Mouse (Mus musculus): ENCODE measurements around the gene Tas2r144. TPM values are rescaled to one million over a fixed set of nuclear protein-coding genes. Genes with fewer than 3 reads are reported as not detected.

Gene Tas2r144
- total and polyA plus RNA-seq, 2 experiments from 2014 or later = not detected

GRCm38 (mm10) chr6:42227240-42228101 lies 12.3 kb downstream of the Tas2r144 start:
- Histone ChIP-seq H3K36me3 (ENCODE audit: insufficient read depth, low read length) (no peaks in the 10 kb centered on the region), H3K27ac (no peak overlapping the region), H3K4me3 (ENCODE audit: low read length) (no peak overlapping the region), H3K27me3 (ENCODE audit: insufficient read depth, low read length) (no peaks in the 10 kb centered on the region), H3K9ac (replicated peaks; ENCODE audit: low read length) (no peak overlapping the region), H3K4me2 (ENCODE audit: low read depth, low read length) (no peak overlapping the region), H3K9me3 (ENCODE audit: low read length) (no peaks in the 10 kb centered on the region), H3K4me1 (ENCODE audit: insufficient read depth, low read length) (no peaks in the 10 kb centered on the region)
- WGBS = 32% methylated on average over 17 of the region's 17 CpGs
- ATAC-seq = no peak
- DNase-seq (ENCODE audit: low spot score) = peak; percentile 87
- peak; percentile 82 for TF ChIP-seq CTCF (IDR thresholded peaks at IDR 0.05; ENCODE audit: low read depth)

DNA sequence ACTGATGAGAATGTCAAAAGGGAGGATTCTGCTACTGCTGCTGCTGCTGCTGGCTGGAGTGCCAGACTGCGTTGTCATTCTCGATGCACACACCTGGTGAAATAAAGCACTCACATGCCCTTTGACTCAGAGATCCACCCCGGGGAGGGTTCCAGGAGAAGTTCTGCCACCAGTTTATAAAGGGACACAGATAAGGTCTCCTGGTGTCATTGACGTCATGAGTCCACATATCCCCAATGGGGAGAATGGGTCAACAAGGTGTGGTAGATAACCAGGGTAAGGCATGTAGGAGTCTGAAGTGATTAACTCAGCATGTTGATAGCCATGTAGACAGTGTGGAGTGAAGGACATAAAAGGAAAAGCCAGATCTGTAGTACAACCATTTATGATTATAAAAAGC lies 14.5 kb downstream of the Tas2r144 start:
- no peak for ATAC-seq
- no peaks in the 10 kb centered on the region for H3K36me3 ChIP-seq (ENCODE audit: insufficient read depth, low read length)
- no peaks in the 10 kb centered on the region for H3K27me3 ChIP-seq (ENCODE audit: insufficient read depth, low read length)
- no peak overlapping the region for H3K4me3 ChIP-seq (ENCODE audit: low read length)
- no peaks in the 10 kb centered on the region for H3K9me3 ChIP-seq (ENCODE audit: low read length)
- H3K4me1 ChIP-seq (ENCODE audit: insufficient read depth, low read length) = no peaks in the 10 kb centered on the region
- no peak overlapping the region for H3K4me2 ChIP-seq (ENCODE audit: low read depth, low read length)
- WGBS = 76% methylated on average over 4 of the region's 4 CpGs
- no peak overlapping the region for H3K9ac ChIP-seq (replicated peaks; ENCODE audit: low read length)
- TF ChIP-seq CTCF (IDR thresholded peaks at IDR 0.05; ENCODE audit: low read depth) = no peak
- no peak for DNase-seq (ENCODE audit: low spot score)
- no peak overlapping the region for H3K27ac ChIP-seq

DNA sequence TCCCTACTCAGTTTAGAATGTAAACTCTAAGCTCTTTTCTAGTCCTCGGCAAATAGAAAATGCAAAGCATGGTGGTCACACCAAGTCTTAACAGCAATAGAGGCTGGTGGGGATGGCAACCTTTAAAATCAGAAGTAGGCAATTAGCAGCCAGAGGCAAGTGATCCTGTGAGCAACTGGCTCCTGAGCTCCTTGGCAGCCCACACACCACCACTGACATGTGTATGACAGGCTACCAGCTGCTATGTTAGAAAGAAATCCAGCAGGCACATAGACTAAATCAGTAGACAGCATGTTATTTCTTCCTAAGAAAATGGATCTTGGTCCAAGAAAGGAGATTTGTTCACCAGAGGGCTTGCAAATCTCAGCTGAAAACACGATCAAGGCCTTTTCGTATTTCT lies 16.1 kb downstream of the Tas2r144 start:
- Histone ChIP-seq H3K36me3 (ENCODE audit: insufficient read depth, low read length) (no peaks in the 10 kb centered on the region), H3K27ac (no peak overlapping the region), H3K4me3 (ENCODE audit: low read length) (no peak overlapping the region), H3K9me3 (ENCODE audit: low read length) (no peaks in the 10 kb centered on the region), H3K9ac (replicated peaks; ENCODE audit: low read length) (no peak overlapping the region), H3K4me2 (ENCODE audit: low read depth, low read length) (no peak overlapping the region), H3K4me1 (ENCODE audit: insufficient read depth, low read length) (no peaks in the 10 kb centered on the region), H3K27me3 (ENCODE audit: insufficient read depth, low read length) (no peaks in the 10 kb centered on the region)
- ATAC-seq = no peak
- no peak for TF ChIP-seq CTCF (IDR thresholded peaks at IDR 0.05; ENCODE audit: low read depth)
- 87% methylated on average over 3 of the region's 3 CpGs for WGBS
- no peak for DNase-seq (ENCODE audit: low spot score)

DNA sequence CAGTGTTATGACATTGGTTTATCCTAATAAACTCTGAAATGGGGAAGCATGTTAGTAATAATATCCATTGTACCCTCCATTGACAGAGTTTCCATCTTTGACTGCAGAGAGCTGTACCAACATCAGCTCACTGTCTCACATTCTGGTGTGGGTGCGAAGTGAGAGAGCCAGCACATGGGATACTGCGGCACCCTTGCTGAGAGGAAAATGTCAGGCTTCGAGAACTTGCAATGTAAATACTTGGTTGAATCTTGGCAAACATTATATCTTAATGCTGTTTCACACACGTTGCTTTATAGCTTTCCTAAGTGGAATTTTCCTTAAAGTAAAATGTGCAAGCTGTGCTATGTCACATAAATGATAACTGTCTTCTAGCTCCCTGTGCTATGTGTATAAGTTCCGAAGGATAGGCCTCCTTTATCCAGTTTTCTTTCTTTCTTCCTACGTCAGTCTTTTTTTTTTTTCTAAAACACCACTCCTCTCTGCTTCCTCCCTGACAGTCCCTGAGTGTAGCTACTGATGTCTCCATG lies 22.2 kb downstream of the Tas2r144 start:
- no peak overlapping the region for H3K4me2 ChIP-seq (ENCODE audit: low read depth, low read length)
- no peaks in the 10 kb centered on the region for H3K36me3 ChIP-seq (ENCODE audit: insufficient read depth, low read length)
- WGBS = 73% methylated on average over 6 of the region's 6 CpGs
- H3K4me1 ChIP-seq (ENCODE audit: insufficient read depth, low read length) = no peaks in the 10 kb centered on the region
- no peaks in the 10 kb centered on the region for H3K27me3 ChIP-seq (ENCODE audit: insufficient read depth, low read length)
- no peak for ATAC-seq
- H3K9ac ChIP-seq (replicated peaks; ENCODE audit: low read length) = no peak overlapping the region
- H3K9me3 ChIP-seq (ENCODE audit: low read length) = no peaks in the 10 kb centered on the region
- no peak overlapping the region for H3K4me3 ChIP-seq (ENCODE audit: low read length)
- no peak overlapping the region for H3K27ac ChIP-seq
- no peak for TF ChIP-seq CTCF (IDR thresholded peaks at IDR 0.05; ENCODE audit: low read depth)
- no peak for DNase-seq (ENCODE audit: low spot score)

DNA sequence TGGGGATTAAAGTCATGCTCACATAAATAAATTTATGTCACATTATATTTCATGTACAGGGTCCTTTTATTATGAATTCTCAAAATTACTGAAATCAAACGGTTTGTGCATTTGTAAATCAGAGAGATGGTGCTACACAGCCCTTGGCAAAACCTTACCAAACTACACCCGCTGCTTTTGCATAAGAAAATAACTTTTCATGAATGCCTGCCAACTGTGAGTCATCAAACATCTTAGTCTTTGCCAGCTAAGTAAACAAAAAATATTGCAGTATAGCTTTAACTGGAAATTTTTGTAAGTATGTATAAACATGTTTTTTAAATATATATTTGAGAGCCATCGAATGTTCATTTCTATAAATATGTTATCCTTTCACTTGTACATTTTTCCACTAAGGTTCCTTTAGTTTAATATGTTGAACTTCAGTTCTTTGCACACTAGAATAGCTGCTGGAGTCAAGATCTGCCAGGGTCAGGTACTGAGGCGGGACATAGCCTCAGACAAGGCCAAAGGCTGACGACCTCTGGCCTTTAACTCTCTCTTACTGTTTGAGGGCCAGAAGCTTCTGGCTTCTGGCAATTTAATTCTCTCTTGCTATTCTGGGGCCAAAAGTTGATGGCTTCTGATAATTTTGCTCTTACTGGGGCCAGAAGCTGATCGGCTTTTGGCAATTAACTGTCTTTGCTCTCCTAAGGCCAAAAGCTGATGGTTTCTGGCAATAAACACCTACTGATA lies 26.4 kb downstream of the Tas2r144 start:
- Histone ChIP-seq H3K4me2 (ENCODE audit: low read depth, low read length) (no peak overlapping the region), H3K4me3 (ENCODE audit: low read length) (no peak overlapping the region), H3K9ac (replicated peaks; ENCODE audit: low read length) (no peak overlapping the region), H3K27me3 (ENCODE audit: insufficient read depth, low read length) (no peaks in the 10 kb centered on the region), H3K4me1 (ENCODE audit: insufficient read depth, low read length) (0 out of 2 replicates have a peak, but pooled peaks cover 7% of the 10 kb centered on the region), H3K9me3 (ENCODE audit: low read length) (no peaks in the 10 kb centered on the region), H3K27ac (no peak overlapping the region), H3K36me3 (ENCODE audit: insufficient read depth, low read length) (no peaks in the 10 kb centered on the region)
- ATAC-seq (no peak), DNase-seq (ENCODE audit: low spot score) (no peak)
- TF ChIP-seq CTCF (IDR thresholded peaks at IDR 0.05; ENCODE audit: low read depth) = no peak
- WGBS = 77% methylated on average over 6 of the region's 6 CpGs

- no peaks in the 10 kb centered on the region for H3K36me3 ChIP-seq (ENCODE audit: insufficient read depth, low read length)
- H3K4me3 ChIP-seq (ENCODE audit: low read length) = peak within 1 kb of the TSS; percentile 53
- H3K27me3 ChIP-seq (ENCODE audit: insufficient read depth, low read length) = no peaks in the 10 kb centered on the region
- peak within 1 kb of the TSS; percentile 94 for H3K4me2 ChIP-seq (ENCODE audit: low read depth, low read length)
- 0 out of 2 replicates have a peak, but pooled peaks cover 7% of the 10 kb centered on the region for H3K4me1 ChIP-seq (ENCODE audit: insufficient read depth, low read length)
- no peak within 1 kb of the TSS for H3K27ac ChIP-seq
- ATAC-seq = peak; percentile 99
- no peaks in the 10 kb centered on the region for H3K9me3 ChIP-seq (ENCODE audit: low read length)
- WGBS = 3% methylated on average over 28 of the region's 28 CpGs
- peak; percentile 92 for DNase-seq (ENCODE audit: low spot score)
- peak within 1 kb of the TSS; percentile 49 for H3K9ac ChIP-seq (replicated peaks; ENCODE audit: low read length)
- no peak for TF ChIP-seq CTCF (IDR thresholded peaks at IDR 0.05; ENCODE audit: low read depth)
Measured at GRCm38 (mm10) chr6:42245711-42246353, 30.7 kb downstream of the Tas2r144 start, which contains the start of gene Gstk1. Gstk1 (plus strand) TSS chr6:42245935.
